Mouse (Mus musculus) limb, embryonic 10.5 days (tissue): ENCODE results near the gene Shld1. TPM values are rescaled to one million over a fixed set of nuclear protein-coding genes. Genes with fewer than 3 reads are reported as not detected.

Source experiments
- DNase-seq: peaks from one replicate; pipeline ENCODE4 v3.0.0-alpha.2; 2017; ENCODE audit warnings: low spot score
- H3K27ac ChIP-seq: fragments of 300-500 bp; sonication (generic); 2 replicates; pipeline ENCODE4 v1.5.1; 2016; ENCODE audit warnings: mild to moderate bottlenecking
- H3K27me3 ChIP-seq: fragments of 300-500 bp; sonication (generic); 2 replicates; pipeline ENCODE4 v1.6.1; 2016; ENCODE audit warnings: low read depth, mild to moderate bottlenecking; ENCODE audit not compliant: poor library complexity, severe bottlenecking
- H3K36me3 ChIP-seq: fragments of 300-500 bp; sonication (generic); 2 replicates; pipeline ENCODE4 v1.6.1; 2016; ENCODE audit warnings: mild to moderate bottlenecking, moderate library complexity
- H3K4me1 ChIP-seq: fragments of 300-500 bp; sonication (generic); 2 replicates; pipeline ENCODE4 v1.6.1; 2016
- H3K4me3 ChIP-seq: fragments of 300-500 bp; sonication (generic); 2 replicates; pipeline ENCODE4 v1.5.1; 2016; ENCODE audit warnings: mild to moderate bottlenecking, moderate library complexity
- H3K9me3 ChIP-seq: fragments of 300-500 bp; sonication (generic); replicated peaks from 2 replicates; pipeline ENCODE4 v1.6.1; 2016; ENCODE audit warnings: mild to moderate bottlenecking
- WGBS: fragments of 180-500 bp; shearing (Covaris S2); methylation state at CpG from one replicate; pipeline ENCODE4 v1.1.7; 2016; 5-methylcytosine and 5-hydroxymethylcytosine counted together
- polyA plus RNA-seq: library from polyadenylated mRNA; unstranded; fragments of >200 nt; fragmentation: Nextera tagmentation; extraction: Ambion mirVana; gene quantifications from 2 replicates; pipeline ENCODE4 v1.2.1, GENCODE M21; 2016

Gene Shld1
- polyA plus RNA-seq, 1 experiment from 2014 or later, result 17.0 TPM

DNA sequence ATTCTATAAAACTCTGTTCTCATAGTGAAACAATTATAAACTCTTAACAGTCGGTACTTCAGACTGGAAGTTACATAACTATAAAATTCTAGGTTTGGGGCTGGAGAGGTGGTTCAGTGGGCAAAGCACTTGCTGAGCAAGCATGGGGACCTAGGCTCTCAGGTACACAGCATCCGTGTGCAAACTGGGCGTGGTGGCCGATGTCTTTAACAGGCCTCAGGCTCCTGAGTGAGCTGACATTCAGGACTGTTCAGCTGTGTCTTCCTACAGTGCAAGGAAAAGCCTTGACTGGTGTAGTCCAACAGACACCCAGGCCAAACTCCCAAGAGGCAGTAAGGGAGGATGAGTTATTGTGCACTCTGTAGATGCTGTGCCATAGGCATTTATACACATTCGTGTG, 10.5 kb downstream of the Shld1 start:
- Histone ChIP-seq H3K9me3 (no peaks in the 10 kb centered on the region), H3K27me3 (no peaks in the 10 kb centered on the region), H3K27ac (no peak overlapping the region; the same call in 1 of the 2 replicates), H3K4me3 (no peak overlapping the region), H3K4me1 (peaks cover 6% of the 10 kb centered on the region), H3K36me3 (peaks cover 7% of the 10 kb centered on the region; the same call in 1 of the 2 replicates)
- DNase-seq, result no peak
- 83% methylated on average over 5 of the region's 5 CpGs for WGBS

DNA sequence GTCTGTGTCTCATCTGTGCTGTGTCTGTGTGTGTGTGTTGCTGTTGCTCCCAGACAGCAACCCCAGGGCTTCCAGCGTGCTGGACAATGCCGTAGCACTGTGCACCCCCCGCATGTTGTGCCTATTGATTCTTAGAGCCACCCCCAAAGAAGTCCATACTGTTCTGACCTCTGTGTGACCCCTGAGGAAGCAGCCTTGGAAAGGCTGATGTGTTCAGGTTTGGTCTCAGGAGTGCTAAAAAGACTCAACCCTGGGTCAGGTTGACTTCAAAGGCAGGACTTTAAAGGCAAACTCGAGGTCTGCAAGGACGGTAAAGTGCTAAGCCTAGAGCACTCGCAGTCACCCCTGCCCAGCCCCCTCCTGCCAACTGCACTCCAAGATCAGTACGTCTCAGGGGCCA, 11.0 kb downstream of the Shld1 start:
- WGBS, result 58% methylated on average over 7 of the region's 7 CpGs
- H3K9me3 ChIP-seq, result no peaks in the 10 kb centered on the region
- H3K36me3 ChIP-seq, result peaks cover 7% of the 10 kb centered on the region; the same call in 1 of the 2 replicates
- H3K4me1 ChIP-seq, result peaks cover 6% of the 10 kb centered on the region
- no peak overlapping the region for H3K4me3 ChIP-seq
- H3K27ac ChIP-seq, result no peak overlapping the region; the same call in 1 of the 2 replicates
- no peaks in the 10 kb centered on the region for H3K27me3 ChIP-seq
- DNase-seq, result no peak

DNA sequence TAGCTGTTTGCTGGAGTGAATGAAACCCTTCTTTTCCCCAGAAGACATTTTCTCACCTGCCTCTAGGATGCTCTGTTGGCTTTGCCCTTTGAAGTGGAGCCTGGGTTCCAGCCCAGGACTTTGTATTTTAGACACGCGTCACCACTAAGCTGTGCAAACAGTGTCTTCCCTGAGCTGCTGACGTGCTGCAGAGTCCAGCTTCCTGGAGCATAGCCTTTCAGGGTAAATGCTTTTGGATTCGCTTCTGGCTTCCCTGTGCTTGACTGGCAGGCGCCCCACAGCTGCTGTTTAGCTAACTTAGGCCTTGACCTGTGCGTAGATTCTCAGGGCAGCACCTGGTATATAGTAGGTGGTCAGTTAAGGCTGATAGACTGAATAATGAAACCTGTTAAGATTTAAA, 11.7 kb downstream of the Shld1 start:
- Histone ChIP-seq H3K4me1 (peaks cover 6% of the 10 kb centered on the region), H3K27me3 (no peaks in the 10 kb centered on the region), H3K9me3 (no peaks in the 10 kb centered on the region), H3K36me3 (peaks cover 5% of the 10 kb centered on the region; the same call in 1 of the 2 replicates), H3K27ac (no peak overlapping the region), H3K4me3 (no peak overlapping the region)
- 84% methylated on average over 6 of the region's 6 CpGs for WGBS
- DNase-seq, result no peak

GRCm38 (mm10) chr2:132700921-132701320, 14.2 kb downstream of the Shld1 start:
- Histone ChIP-seq H3K27me3 (no peaks in the 10 kb centered on the region), H3K36me3 (no peaks in the 10 kb centered on the region), H3K9me3 (no peaks in the 10 kb centered on the region), H3K27ac (no peak overlapping the region), H3K4me3 (no peak overlapping the region), H3K4me1 (peaks cover 6% of the 10 kb centered on the region)
- 93% methylated on average over 4 of the region's 4 CpGs for WGBS
- DNase-seq, result no peak

DNA sequence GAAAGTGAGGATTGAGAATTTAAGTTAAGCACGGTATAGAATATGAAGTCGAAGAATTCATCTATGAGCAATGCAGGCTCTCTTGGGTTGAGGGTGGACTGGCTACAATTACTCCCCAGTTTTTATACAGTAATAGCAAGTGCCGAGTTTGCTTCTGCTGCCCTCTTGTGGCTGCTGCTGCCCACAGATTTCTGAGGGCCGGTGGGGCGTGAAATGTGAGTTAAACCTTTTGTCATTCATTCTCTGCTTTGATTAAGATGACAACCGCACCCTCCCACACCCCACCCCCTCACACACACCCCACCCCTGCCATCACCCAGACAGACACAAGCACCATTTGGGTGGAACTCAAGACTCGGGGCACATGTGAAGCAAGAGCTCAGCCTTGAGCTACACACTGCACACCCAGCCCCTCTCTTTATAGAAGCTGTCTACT, 14.7 kb downstream of the Shld1 start:
- peak; percentile 75 for DNase-seq
- H3K27ac ChIP-seq, result no peak overlapping the region
- no peaks in the 10 kb centered on the region for H3K9me3 ChIP-seq
- H3K4me3 ChIP-seq, result no peak overlapping the region
- peaks cover 6% of the 10 kb centered on the region for H3K4me1 ChIP-seq
- no peaks in the 10 kb centered on the region for H3K27me3 ChIP-seq
- 21% methylated on average over 7 of the region's 7 CpGs for WGBS
- H3K36me3 ChIP-seq, result no peaks in the 10 kb centered on the region

DNA sequence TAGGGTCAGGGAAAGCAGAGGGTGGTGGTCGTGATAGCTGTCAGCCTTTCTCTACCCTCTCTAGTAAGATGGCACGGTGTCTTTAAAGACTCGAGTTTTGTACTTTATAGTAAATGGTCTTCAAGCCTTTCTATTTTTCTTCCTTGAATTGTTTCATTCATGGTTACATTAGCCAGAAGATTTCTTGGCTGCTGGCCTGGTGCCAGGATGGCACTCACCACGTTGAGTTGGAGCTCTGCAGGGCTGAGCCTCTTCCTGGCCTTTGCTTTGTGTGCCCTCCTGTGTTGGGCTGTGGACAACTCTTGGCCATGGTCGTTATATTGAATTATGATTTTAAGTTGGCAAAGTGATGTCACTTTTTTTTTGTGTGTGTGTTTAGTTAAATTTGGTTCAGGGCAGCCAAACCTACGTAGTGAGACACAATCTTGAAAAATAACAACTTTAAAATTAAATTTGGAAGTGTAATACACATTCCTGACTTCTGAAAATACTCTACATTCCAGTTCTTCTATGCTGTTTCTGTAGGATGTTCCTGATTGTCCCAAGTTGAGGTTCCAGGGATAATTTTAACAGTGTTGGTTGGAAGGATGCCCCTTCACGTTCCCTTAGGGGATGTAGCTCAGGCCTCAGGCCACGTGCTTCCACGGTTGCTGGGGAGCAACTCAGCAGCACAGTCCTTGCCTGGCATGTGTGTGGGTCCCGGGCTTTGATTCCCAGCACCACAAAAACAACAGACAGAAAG, 18.7 kb downstream of the Shld1 start:
- H3K36me3 ChIP-seq, result no peaks in the 10 kb centered on the region
- no peaks in the 10 kb centered on the region for H3K9me3 ChIP-seq
- 89% methylated on average over 10 of the region's 10 CpGs for WGBS

GRCm38 (mm10) chr2:132706309-132706708, 19.6 kb downstream of the Shld1 start:
- no peaks in the 10 kb centered on the region for H3K36me3 ChIP-seq
- H3K27me3 ChIP-seq, result no peaks in the 10 kb centered on the region
- no peak for DNase-seq
- H3K9me3 ChIP-seq, result no peaks in the 10 kb centered on the region
- H3K4me1 ChIP-seq, result peaks cover 5% of the 10 kb centered on the region; the same call in 1 of the 2 replicates
- WGBS, result 93% methylated on average over 3 of the region's 3 CpGs
- H3K27ac ChIP-seq, result no peak overlapping the region
- no peak overlapping the region for H3K4me3 ChIP-seq

More for the DNA sequence above, 18.7 kb downstream of the Shld1 start:
- Histone ChIP-seq H3K27me3 (no peaks in the 10 kb centered on the region), H3K4me3 (no peak overlapping the region), H3K27ac (no peak overlapping the region), H3K4me1 (peaks cover 5% of the 10 kb centered on the region; the same call in 1 of the 2 replicates)
- DNase-seq, result no peak

DNA sequence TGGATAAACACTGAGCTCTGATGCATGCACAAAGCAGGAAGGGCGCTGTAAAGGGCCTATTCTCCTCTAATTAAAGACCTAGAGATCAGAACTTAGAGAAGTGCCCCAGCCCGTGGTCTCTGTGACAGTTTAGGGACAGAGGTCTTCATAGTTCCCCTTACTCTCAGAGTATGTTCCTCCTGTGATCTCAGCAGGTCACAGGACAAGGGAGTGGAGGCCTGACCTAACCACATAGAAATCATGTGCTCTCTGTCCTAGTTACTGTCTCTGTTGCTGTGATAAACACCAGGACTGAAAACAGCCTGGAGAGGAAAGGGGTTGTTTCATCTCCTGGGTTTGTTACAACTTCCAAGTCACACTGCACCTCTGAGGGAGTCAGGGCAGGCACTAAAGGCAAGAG, 23.8 kb downstream of the Shld1 start:
- H3K4me1 ChIP-seq, result peaks cover 5% of the 10 kb centered on the region; the same call in 1 of the 2 replicates
- H3K27me3 ChIP-seq, result no peaks in the 10 kb centered on the region
- WGBS, result 70% methylated on average over 2 of the region's 2 CpGs
- no peak overlapping the region for H3K27ac ChIP-seq
- no peaks in the 10 kb centered on the region for H3K36me3 ChIP-seq
- DNase-seq, result no peak
- H3K4me3 ChIP-seq, result no peak overlapping the region
- H3K9me3 ChIP-seq, result no peaks in the 10 kb centered on the region

- DNase-seq, result no peak
- H3K4me1 ChIP-seq, result peaks cover 5% of the 10 kb centered on the region; the same call in 1 of the 2 replicates
- no peaks in the 10 kb centered on the region for H3K9me3 ChIP-seq
- WGBS, result 92% methylated on average over 8 of the region's 8 CpGs
- H3K27me3 ChIP-seq, result no peaks in the 10 kb centered on the region
- no peak overlapping the region for H3K4me3 ChIP-seq
- H3K36me3 ChIP-seq, result no peaks in the 10 kb centered on the region
- H3K27ac ChIP-seq, result no peak overlapping the region
These were observed 25.3 kb downstream of the Shld1 start for GRCm38 (mm10) chr2:132712061-132712460.

DNA sequence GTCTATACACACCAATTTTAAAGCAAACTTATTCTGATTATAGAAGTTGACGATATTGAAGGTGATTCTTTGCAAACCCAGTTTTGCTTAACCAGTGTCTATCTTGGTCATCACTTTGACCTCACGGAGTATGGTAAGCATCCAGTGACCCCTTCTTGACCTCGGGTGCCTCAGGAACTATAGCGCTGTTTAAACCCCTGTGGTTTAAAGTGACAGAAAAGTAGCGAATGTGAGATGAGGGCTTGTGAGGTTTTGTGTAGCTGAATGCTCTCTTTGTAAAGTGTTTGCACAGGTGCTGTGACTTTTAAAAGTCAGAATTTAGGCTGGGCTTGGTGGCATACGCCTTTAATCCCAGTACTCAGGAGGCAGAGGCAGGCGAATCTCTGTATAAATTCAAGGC, 27.8 kb downstream of the Shld1 start:
- Histone ChIP-seq H3K27ac (no peak overlapping the region), H3K36me3 (no peaks in the 10 kb centered on the region), H3K9me3 (no peaks in the 10 kb centered on the region), H3K4me1 (no peaks in the 10 kb centered on the region), H3K4me3 (no peak overlapping the region), H3K27me3 (no peaks in the 10 kb centered on the region)
- 91% methylated on average over 7 of the region's 7 CpGs for WGBS
- DNase-seq, result no peak

- 94% methylated on average over 3 of the region's 3 CpGs for WGBS
- Histone ChIP-seq H3K9me3 (no peaks in the 10 kb centered on the region), H3K27me3 (no peaks in the 10 kb centered on the region), H3K4me3 (no peak overlapping the region), H3K36me3 (no peaks in the 10 kb centered on the region), H3K27ac (no peak overlapping the region), H3K4me1 (no peaks in the 10 kb centered on the region)
- DNase-seq, result no peak
These were observed 28.2 kb downstream of the Shld1 start for GRCm38 (mm10) chr2:132714946-132715345.

GRCm38 (mm10) chr2:132715421-132716070, 28.8 kb downstream of the Shld1 start:
- Histone ChIP-seq H3K27me3 (no peaks in the 10 kb centered on the region), H3K4me3 (no peak overlapping the region), H3K27ac (no peak overlapping the region), H3K36me3 (no peaks in the 10 kb centered on the region), H3K4me1 (no peaks in the 10 kb centered on the region), H3K9me3 (no peaks in the 10 kb centered on the region)
- WGBS, result 74% methylated on average over 12 of the region's 12 CpGs
- no peak for DNase-seq

- H3K36me3 ChIP-seq, result no peaks in the 10 kb centered on the region
- peak; percentile 46 for DNase-seq
- H3K4me1 ChIP-seq, result no peaks in the 10 kb centered on the region
- 31% methylated on average over 5 of the region's 5 CpGs for WGBS
- H3K4me3 ChIP-seq, result no peak overlapping the region
- H3K27me3 ChIP-seq, result no peaks in the 10 kb centered on the region
- no peaks in the 10 kb centered on the region for H3K9me3 ChIP-seq
- H3K27ac ChIP-seq, result no peak overlapping the region
These were observed 29.4 kb downstream of the Shld1 start for GRCm38 (mm10) chr2:132716154-132716553.
